Mouse (Mus musculus): Measurements from ENCODE around the gene Msi1. TPM values are rescaled to one million over a fixed set of nuclear protein-coding genes. Genes with fewer than 3 reads are reported as not detected.
"Not testable (repeated sequence)": the region's sequence is repeated elsewhere in the genome, so short reads cannot be mapped to it uniquely, and the experiment has no call there.

The Msi1 gene
- polyA plus RNA-seq, 1 experiment from 2014 or later: 0.36 TPM

DNA sequence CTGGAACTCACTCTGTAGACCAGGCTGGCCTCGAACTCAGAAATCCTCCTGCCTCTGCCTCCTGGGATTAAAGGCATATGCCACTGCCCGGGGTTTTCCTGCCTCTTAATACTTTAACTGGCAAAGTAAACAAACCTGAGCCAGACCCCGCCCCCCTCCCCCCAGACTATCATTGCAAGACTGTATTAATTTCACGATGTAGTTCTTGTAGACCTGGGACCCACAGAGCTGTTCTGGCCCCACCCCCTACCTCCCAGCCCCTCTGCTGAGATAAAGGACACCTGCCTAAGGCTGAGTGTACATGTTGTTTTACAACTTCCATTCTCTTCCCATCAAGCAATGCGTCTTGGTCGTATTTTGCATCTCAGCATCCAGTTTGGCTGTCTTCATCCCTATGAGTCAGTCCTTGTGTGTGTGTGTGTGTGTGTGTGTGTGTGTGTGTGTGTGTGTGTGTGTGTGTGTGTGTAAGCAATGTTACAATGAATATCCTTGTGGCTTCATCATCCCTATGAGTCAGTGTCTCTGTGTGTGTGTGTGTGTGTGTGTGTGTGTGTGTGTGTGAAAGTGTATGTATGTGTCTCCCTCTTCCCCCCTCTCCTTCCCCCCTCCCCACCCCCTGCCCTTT lies 63.4 kb downstream of the Msi1 start:
- peaks cover 42% of the 10 kb centered on the region for H3K4me1 ChIP-seq (replicated peaks)
- WGBS (ENCODE audit: insufficient replicate concordance): 52% methylated on average over 6 of the region's 6 CpGs

DNA sequence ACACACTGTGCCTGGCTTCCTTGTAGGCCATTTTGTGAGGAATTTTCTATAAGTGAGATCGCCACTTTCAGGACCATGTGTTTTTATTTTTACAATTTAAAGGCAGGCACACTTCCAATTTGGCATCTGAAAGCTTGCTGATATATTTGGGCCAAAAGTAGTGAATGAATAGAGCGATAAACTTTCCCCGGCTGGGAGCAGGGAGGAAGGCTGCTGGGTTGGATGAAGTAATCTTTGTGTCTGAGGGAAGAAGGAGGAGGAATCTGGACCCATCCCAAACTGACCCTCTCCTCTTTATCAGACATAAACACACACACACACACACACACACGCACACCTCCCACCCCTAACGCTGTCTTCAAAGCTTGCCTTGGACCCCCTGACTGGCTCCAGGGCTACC lies 64.0 kb downstream of the Msi1 start:
- Histone ChIP-seq H3K4me2 (no peak overlapping the region), H3K27me3 (peaks cover 3% of the 10 kb centered on the region; the same call in 1 of the 2 replicates), H3K9me3 (replicated peaks) (no peaks in the 10 kb centered on the region), H3K36me3 (replicated peaks) (no peaks in the 10 kb centered on the region), H3K27ac (replicated peaks) (no peak overlapping the region), H3K4me3 (replicated peaks) (no peak overlapping the region), H3K4me1 (replicated peaks) (peaks cover 39% of the 10 kb centered on the region), H3K9ac (no peak overlapping the region)
- WGBS (ENCODE audit: insufficient replicate concordance): 56% methylated on average over 5 of the region's 5 CpGs
- no peak for ATAC-seq (ENCODE audit: insufficient read depth)

More for the DNA sequence above, 63.4 kb downstream of the Msi1 start:
- Histone ChIP-seq H3K4me2 (no peak overlapping the region), H3K27ac (replicated peaks) (no peak overlapping the region), H3K4me3 (replicated peaks) (no peak overlapping the region), H3K9ac (no peak overlapping the region), H3K27me3 (peaks cover 3% of the 10 kb centered on the region; the same call in 1 of the 2 replicates), H3K9me3 (replicated peaks) (no peaks in the 10 kb centered on the region), H3K36me3 (replicated peaks) (no peaks in the 10 kb centered on the region)
- ATAC-seq (ENCODE audit: insufficient read depth): no peak

DNA sequence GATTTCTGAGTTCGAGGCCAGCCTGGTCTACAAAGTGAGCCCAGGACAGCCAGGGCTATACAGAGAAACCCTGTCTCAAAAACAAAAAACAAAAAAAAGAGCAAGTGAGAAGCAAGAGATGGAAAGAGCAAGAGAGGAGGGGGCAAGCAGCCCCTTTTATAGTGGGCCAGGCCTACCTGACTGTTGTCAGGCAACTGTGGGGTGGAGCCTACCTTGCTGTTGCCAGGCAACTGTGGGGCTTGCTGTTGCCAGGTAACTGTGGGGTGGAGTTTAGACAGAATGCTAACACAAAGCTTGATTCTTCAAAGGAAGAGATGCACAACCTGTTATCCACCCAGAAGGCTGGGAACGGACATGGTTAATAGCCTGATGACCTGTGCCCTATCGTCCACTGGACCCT lies 66.2 kb downstream of the Msi1 start:
- not testable (repeated sequence) for H3K36me3 ChIP-seq (replicated peaks); H3K4me2 ChIP-seq; ATAC-seq (ENCODE audit: insufficient read depth); H3K4me3 ChIP-seq (replicated peaks); H3K9me3 ChIP-seq (replicated peaks); H3K27ac ChIP-seq (replicated peaks); H3K9ac ChIP-seq; H3K27me3 ChIP-seq
- 70% methylated on average over 3 of the region's 3 CpGs for WGBS (ENCODE audit: insufficient replicate concordance)
- peaks cover 33% of the 10 kb centered on the region for H3K4me1 ChIP-seq (replicated peaks)

DNA sequence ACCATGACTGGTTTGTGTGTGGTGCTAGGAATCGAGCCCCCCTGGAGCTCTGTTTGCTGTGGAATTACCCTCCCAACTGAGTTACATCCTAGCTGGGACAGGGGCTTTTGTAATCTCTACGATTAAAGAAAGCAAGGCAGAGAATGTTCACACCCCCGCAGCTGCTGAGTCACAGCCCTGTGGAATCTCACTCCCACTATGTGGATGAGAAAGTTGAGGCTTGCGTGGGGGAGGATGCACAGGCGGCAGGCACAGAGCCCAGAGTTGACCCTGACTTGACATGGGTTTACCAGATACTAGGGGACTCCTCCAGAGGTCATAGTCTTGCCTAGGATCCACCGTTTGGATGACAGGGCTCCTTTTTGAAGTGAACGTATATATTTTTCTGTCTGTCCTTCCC lies 67.6 kb downstream of the Msi1 start:
- WGBS (ENCODE audit: insufficient replicate concordance): 58% methylated on average over 7 of the region's 7 CpGs
- Histone ChIP-seq H3K9me3 (replicated peaks) (no peaks in the 10 kb centered on the region), H3K4me3 (replicated peaks) (no peak overlapping the region), H3K36me3 (replicated peaks) (no peaks in the 10 kb centered on the region), H3K27me3 (peaks cover under 1% of the 10 kb centered on the region; the same call in 1 of the 2 replicates), H3K4me2 (no peak overlapping the region), H3K27ac (replicated peaks) (no peak overlapping the region), H3K9ac (no peak overlapping the region), H3K4me1 (replicated peaks) (peaks cover 19% of the 10 kb centered on the region)
- no peak for ATAC-seq (ENCODE audit: insufficient read depth)

DNA sequence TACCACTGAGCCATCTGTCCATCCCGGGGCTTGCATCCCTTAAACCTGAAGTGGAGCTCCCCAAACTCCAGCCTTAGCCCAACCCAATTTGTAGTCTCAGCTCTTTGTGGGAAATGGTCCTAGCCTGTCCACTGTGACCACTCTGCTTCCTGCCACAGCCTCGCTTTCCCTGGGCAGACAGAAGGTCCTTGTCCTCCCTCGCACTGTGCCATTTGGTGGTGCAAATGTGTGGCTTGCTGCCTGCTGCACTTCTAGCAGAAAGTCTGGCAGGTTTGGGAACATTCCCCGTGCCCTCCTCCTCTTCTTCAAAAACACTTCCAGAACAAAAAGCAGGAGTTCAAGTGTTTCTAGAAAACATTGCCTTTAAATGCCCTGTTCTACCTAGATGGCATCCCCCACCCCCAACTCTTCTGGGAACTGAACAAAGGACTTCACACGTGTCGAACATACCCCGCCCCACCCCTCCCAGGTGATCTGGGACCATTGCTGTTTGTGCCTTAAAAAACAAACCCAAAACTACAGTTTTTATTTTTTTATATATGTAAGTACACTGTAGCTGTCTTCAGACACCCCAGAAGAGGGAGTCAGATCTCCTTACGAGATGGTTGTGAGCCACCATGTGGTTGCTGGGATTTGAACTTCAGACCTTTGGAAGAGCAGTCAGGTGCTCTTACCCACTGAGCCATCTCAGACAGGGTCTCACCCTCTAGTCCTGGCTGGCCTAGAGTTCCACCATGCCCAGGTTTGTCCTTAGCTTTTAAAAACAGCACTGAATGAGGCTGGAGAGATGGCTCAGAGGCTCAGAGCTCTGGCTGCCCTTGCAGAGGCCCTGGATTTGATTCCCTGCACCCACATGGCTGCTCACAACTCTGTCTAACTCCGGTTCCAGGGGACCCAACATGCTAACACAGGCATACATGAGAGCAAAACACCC lies 69.2 kb downstream of the Msi1 start:
- Histone ChIP-seq H3K4me2 (no peak overlapping the region), H3K27me3 (peaks cover 6% of the 10 kb centered on the region; the same call in 1 of the 2 replicates), H3K27ac (replicated peaks) (no peak overlapping the region), H3K4me1 (replicated peaks) (peaks cover 15% of the 10 kb centered on the region), H3K9me3 (replicated peaks) (no peaks in the 10 kb centered on the region), H3K9ac (no peak overlapping the region), H3K4me3 (replicated peaks) (no peak overlapping the region), H3K36me3 (replicated peaks) (no peaks in the 10 kb centered on the region)
- ATAC-seq (ENCODE audit: insufficient read depth): no peak
- 48% methylated on average over 9 of the region's 9 CpGs for WGBS (ENCODE audit: insufficient replicate concordance)

DNA sequence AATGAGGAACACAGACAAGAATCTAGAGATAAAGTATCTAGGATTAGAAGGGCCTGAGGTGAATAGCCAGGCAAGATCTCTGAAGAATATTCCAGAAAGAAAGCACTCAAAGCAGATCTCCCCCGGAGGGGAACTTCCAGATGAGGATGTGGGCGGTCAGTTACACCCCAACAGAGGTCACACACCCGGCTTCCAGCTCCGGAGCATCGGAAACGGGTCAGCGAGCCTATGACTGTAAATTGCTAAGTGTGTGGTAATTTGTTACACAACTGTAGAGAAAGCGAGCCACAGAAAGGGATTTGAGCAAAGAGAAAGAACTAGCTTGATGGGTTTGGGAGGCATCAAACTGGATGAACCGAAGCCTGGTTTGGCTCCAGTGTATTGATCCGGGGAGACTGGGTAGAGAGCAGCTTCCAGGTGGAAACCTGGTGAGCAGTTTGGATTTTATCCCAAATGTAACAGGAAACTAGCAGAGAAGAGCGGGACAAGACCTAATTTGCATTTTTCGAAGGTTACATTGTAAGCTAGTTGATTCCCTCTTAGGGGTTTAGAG lies 71.1 kb downstream of the Msi1 start:
- no peak overlapping the region for H3K4me3 ChIP-seq (replicated peaks)
- H3K4me1 ChIP-seq (replicated peaks): peaks cover 14% of the 10 kb centered on the region
- H3K36me3 ChIP-seq (replicated peaks): no peaks in the 10 kb centered on the region
- no peak overlapping the region for H3K9ac ChIP-seq
- 56% methylated on average over 12 of the region's 12 CpGs for WGBS (ENCODE audit: insufficient replicate concordance)
- 0 out of 2 replicates have a peak, but pooled peaks cover 6% of the 10 kb centered on the region for H3K27me3 ChIP-seq
- no peak for ATAC-seq (ENCODE audit: insufficient read depth)
- no peak overlapping the region for H3K27ac ChIP-seq (replicated peaks)
- no peaks in the 10 kb centered on the region for H3K9me3 ChIP-seq (replicated peaks)
- no peak overlapping the region; the same call in 1 of the 2 replicates for H3K4me2 ChIP-seq

DNA sequence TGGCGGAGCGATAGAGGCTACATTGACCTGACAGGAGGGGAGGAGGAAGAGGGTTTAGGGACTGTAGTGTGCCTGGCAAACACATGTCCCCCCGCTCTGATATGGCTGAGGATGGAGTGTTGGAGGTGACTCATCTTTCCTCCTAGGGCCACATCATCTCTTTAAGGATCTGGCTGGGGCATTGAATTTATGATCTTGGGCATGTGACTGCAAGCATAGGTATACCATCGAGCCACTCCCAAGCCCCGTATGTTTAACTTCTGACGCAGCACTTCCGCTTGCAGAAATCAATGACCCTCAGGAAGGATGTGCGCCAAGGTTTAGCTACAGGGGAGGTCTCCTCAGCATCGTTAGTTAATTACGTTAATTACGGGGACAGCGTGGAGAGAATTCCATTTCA lies 73.6 kb downstream of the Msi1 start:
- peaks cover 14% of the 10 kb centered on the region; the same call in 1 of the 2 replicates for H3K27me3 ChIP-seq
- H3K36me3 ChIP-seq (replicated peaks): no peaks in the 10 kb centered on the region
- H3K4me2 ChIP-seq: no peak overlapping the region
- H3K9ac ChIP-seq: no peak overlapping the region
- H3K9me3 ChIP-seq (replicated peaks): no peaks in the 10 kb centered on the region
- peaks cover 33% of the 10 kb centered on the region for H3K4me1 ChIP-seq (replicated peaks)
- WGBS (ENCODE audit: insufficient replicate concordance): 60% methylated on average over 12 of the region's 12 CpGs
- no peak overlapping the region for H3K27ac ChIP-seq (replicated peaks)
- ATAC-seq (ENCODE audit: insufficient read depth): no peak
- no peak overlapping the region for H3K4me3 ChIP-seq (replicated peaks)

Other genes with a start within 250 kb of the Msi1 start
- 0.13 and 0.18 TPM in 2 replicates for gene Cabp1, start 235.2 kb upstream of the Msi1 start, polyA plus RNA-seq (2015; fragmentation: Nextera tagmentation; extraction: Ambion mirVana)
- gene Pop5, start 193.8 kb upstream of the Msi1 start, polyA plus RNA-seq (2015; fragmentation: Nextera tagmentation; extraction: Ambion mirVana): 84.0 and 88.1 TPM in 2 replicates
- gene Rnf10, start 156.7 kb upstream of the Msi1 start, polyA plus RNA-seq (2015; fragmentation: Nextera tagmentation; extraction: Ambion mirVana): 146 and 173 TPM in 2 replicates
- gene Coq5, start 149.9 kb upstream of the Msi1 start, polyA plus RNA-seq (2015; fragmentation: Nextera tagmentation; extraction: Ambion mirVana): 27.5 and 28.4 TPM in 2 replicates
- 525 and 554 TPM in 2 replicates for gene Dynll1, start 128.6 kb upstream of the Msi1 start, polyA plus RNA-seq (2015; fragmentation: Nextera tagmentation; extraction: Ambion mirVana)
- gene Srsf9, start 102.4 kb upstream of the Msi1 start, polyA plus RNA-seq (2015; fragmentation: Nextera tagmentation; extraction: Ambion mirVana): 88.7 and 92.1 TPM in 2 replicates
- gene Gatc, start 88.4 kb upstream of the Msi1 start, polyA plus RNA-seq (2015; fragmentation: Nextera tagmentation; extraction: Ambion mirVana): 11.6 and 13.4 TPM in 2 replicates
- 26.6 and 29.6 TPM in 2 replicates for gene Triap1, start 88.4 kb upstream of the Msi1 start, polyA plus RNA-seq (2015; fragmentation: Nextera tagmentation; extraction: Ambion mirVana)
- gene Cox6a1, start 80.6 kb upstream of the Msi1 start, polyA plus RNA-seq (2015; fragmentation: Nextera tagmentation; extraction: Ambion mirVana): 700 and 702 TPM in 2 replicates
- gene Pla2g1b, start 36.7 kb downstream of the Msi1 start, polyA plus RNA-seq (2015; fragmentation: Nextera tagmentation; extraction: Ambion mirVana): not detected in 2 replicates
- gene Sirt4, start 55.1 kb downstream of the Msi1 start, polyA plus RNA-seq (2015; fragmentation: Nextera tagmentation; extraction: Ambion mirVana): 6.0 and 6.1 TPM in 2 replicates
- gene Pxn, start 77.1 kb downstream of the Msi1 start, polyA plus RNA-seq (2015; fragmentation: Nextera tagmentation; extraction: Ambion mirVana): 15.2 and 16.8 TPM in 2 replicates
- 1,028 and 1,078 TPM in 2 replicates for gene Rplp0, start 129.9 kb downstream of the Msi1 start, polyA plus RNA-seq (2015; fragmentation: Nextera tagmentation; extraction: Ambion mirVana)
- 15.0 and 17.3 TPM in 2 replicates for gene Gcn1l1, start 135.7 kb downstream of the Msi1 start, polyA plus RNA-seq (2015; fragmentation: Nextera tagmentation; extraction: Ambion mirVana)
- gene Rab35, start 202.3 kb downstream of the Msi1 start, polyA plus RNA-seq (2015; fragmentation: Nextera tagmentation; extraction: Ambion mirVana): 12.0 and 13.1 TPM in 2 replicates